Mouse (Mus musculus): ENCODE measurements around the gene Tfip11. TPM values are rescaled to one million over a fixed set of nuclear protein-coding genes. Genes with fewer than 3 reads are reported as not detected.

Gene Tfip11
- total and polyA plus RNA-seq, 3 experiments, result 8.8 to 28.6 (median 23.8) TPM

- dilution Hi-C loops (cut with MboI; ENCODE audit: extremely low pct_ligation_motif_present, extremely low pct_unique_long_range_greater_than_20kb, low sequenced_read_pairs), result no loop called here
- no peak overlapping the region for H3K9ac ChIP-seq (ENCODE audit: insufficient read depth, low read depth)
- H3K27me3 ChIP-seq (replicated peaks), result peaks cover 26% of the 10 kb centered on the region
- peaks cover 0 to 1% of the 10 kb centered on the region in 2 experiments for H3K36me3 ChIP-seq (replicated peaks in 1 of 2; ENCODE audit: control insufficient read depth in 1 of 2, insufficient read depth in 1 of 2, low read length in 1 of 2)
- H3K79me2 ChIP-seq (replicated peaks; ENCODE audit: control insufficient read depth, extremely low read depth, insufficient read depth, poor library complexity, severe bottlenecking), result 0 out of 2 replicates have a peak, but pooled peaks cover 1% of the 10 kb centered on the region
- DNase-seq (ENCODE audit: extremely low read depth), result no peak
- H3K27ac ChIP-seq (ENCODE audit: insufficient read depth, low read depth), result no peak overlapping the region
- in situ Hi-C loops (cut with MboI; ENCODE audit: low pct_ligation_motif_present, low pct_unique_long_range_greater_than_20kb, low sequenced_read_pairs), result loop anchor here (10.0 kb wide), 1 partner anchor 47 kb away; the partner anchor contains the start of gene Tpst2
- peaks cover 4% of the 10 kb centered on the region for H3K9me3 ChIP-seq (replicated peaks; ENCODE audit: low read length)
- H3K4me3 ChIP-seq (replicated peaks in 1 of 3; ENCODE audit: low read depth in 2 of 3, low read length in 2 of 3, poor library complexity in 1 of 3), result no peak overlapping the region
- no peak overlapping the region for H3K4me2 ChIP-seq (ENCODE audit: insufficient read depth, low read depth, poor library complexity, severe bottlenecking)
- TF ChIP-seq MXI1 (IDR thresholded peaks at IDR 0.05; ENCODE audit: low read depth, low read length) (no peak), GABPA (IDR thresholded peaks at IDR 0.05; ENCODE audit: insufficient replicate concordance, low read depth, low read length) (no peak), MAZ (IDR thresholded peaks at IDR 0.05; ENCODE audit: low read depth, low read length) (no peak), RCOR1 (conservative IDR thresholded peaks at IDR 0.05; ENCODE audit: low read depth, low read length) (no peak), UBTF (IDR thresholded peaks at IDR 0.05; ENCODE audit: low read depth, low read length) (no peak), NELFE (IDR thresholded peaks at IDR 0.05; ENCODE audit: low read depth, low read length) (no peak), MEF2A (IDR thresholded peaks at IDR 0.05; ENCODE audit: borderline replicate concordance, low read depth, low read length) (no peak), POLR2A (IDR thresholded peaks at IDR 0.05; ENCODE audit: low read depth, low read length) (no peak), MAX (IDR thresholded peaks at IDR 0.05; ENCODE audit: low read length) (no peak), E2F4 (IDR thresholded peaks at IDR 0.05; ENCODE audit: insufficient replicate concordance, low read depth, low read length) (no peak), RAD21 (IDR thresholded peaks at IDR 0.05; ENCODE audit: low read depth, low read length) (no peak), ZMIZ1 (IDR thresholded peaks at IDR 0.05; ENCODE audit: low read depth, low read length) (no peak)
- peaks cover 3 to 17% of the 10 kb centered on the region in 2 experiments; a peak in 2 of 4 replicates for H3K4me1 ChIP-seq (ENCODE audit: control insufficient read depth in 1 of 2, insufficient read depth in 2 of 2)
Observed at GRCm38 (mm10) chr5:112321376-112321775, 4.8 kb upstream of the Tfip11 start.

- H3K79me2 ChIP-seq (replicated peaks; ENCODE audit: control insufficient read depth, extremely low read depth, insufficient read depth, poor library complexity, severe bottlenecking), result peaks cover 17% of the 10 kb centered on the region
- peaks cover 4% of the 10 kb centered on the region for H3K9me3 ChIP-seq (replicated peaks; ENCODE audit: low read length)
- no peak overlapping the region for H3K9ac ChIP-seq (ENCODE audit: insufficient read depth, low read depth)
- dilution Hi-C loops (cut with MboI; ENCODE audit: extremely low pct_ligation_motif_present, extremely low pct_unique_long_range_greater_than_20kb, low sequenced_read_pairs) (no loop called here), in situ Hi-C loops (cut with MboI; ENCODE audit: low pct_ligation_motif_present, low pct_unique_long_range_greater_than_20kb, low sequenced_read_pairs) (loop anchor here (10.0 kb wide), 1 partner anchor 48 kb away; the partner anchor contains the start of gene Tpst2)
- H3K4me2 ChIP-seq (ENCODE audit: insufficient read depth, low read depth, poor library complexity, severe bottlenecking), result no peak overlapping the region
- TF ChIP-seq MAZ (IDR thresholded peaks at IDR 0.05; ENCODE audit: low read depth, low read length) (no peak), E2F4 (IDR thresholded peaks at IDR 0.05; ENCODE audit: insufficient replicate concordance, low read depth, low read length) (no peak), ZKSCAN1 (IDR thresholded peaks at IDR 0.05; ENCODE audit: borderline replicate concordance, low read depth, low read length) (no peak), JUN (IDR thresholded peaks at IDR 0.05; ENCODE audit: insufficient read depth, low read depth, low read length) (no peak), ZMIZ1 (IDR thresholded peaks at IDR 0.05; ENCODE audit: low read depth, low read length) (no peak), IRF4 (IDR thresholded peaks at IDR 0.05; ENCODE audit: low read depth, low read length) (no peak), UBTF (IDR thresholded peaks at IDR 0.05; ENCODE audit: low read depth, low read length) (no peak), EP300 (IDR thresholded peaks at IDR 0.05; ENCODE audit: low read length) (no peak), NELFE (IDR thresholded peaks at IDR 0.05; ENCODE audit: low read depth, low read length) (no peak), KAT2A (IDR thresholded peaks at IDR 0.05; ENCODE audit: insufficient replicate concordance, low read length) (no peak), POLR2A (IDR thresholded peaks at IDR 0.05; ENCODE audit: low read depth, low read length) (no peak), CHD2 (IDR thresholded peaks at IDR 0.05; ENCODE audit: low read length) (no peak), POLR2AphosphoS2 (IDR thresholded peaks at IDR 0.05; ENCODE audit: low read depth, low read length) (no peak)
- no peak for DNase-seq (ENCODE audit: extremely low read depth)
- H3K4me3 ChIP-seq (replicated peaks in 1 of 3; ENCODE audit: low read depth in 2 of 3, low read length in 2 of 3, poor library complexity in 1 of 3), result no peak overlapping the region
- H3K4me1 ChIP-seq (ENCODE audit: control insufficient read depth in 1 of 2, insufficient read depth in 2 of 2), result peaks cover 3 to 27% of the 10 kb centered on the region in 2 experiments; a peak in 3 of 4 replicates
- peaks cover 8 to 9% of the 10 kb centered on the region in 2 experiments for H3K36me3 ChIP-seq (replicated peaks in 1 of 2; ENCODE audit: control insufficient read depth in 1 of 2, insufficient read depth in 1 of 2, low read length in 1 of 2)
- H3K27me3 ChIP-seq (replicated peaks), result peaks cover 26% of the 10 kb centered on the region
- no peak overlapping the region for H3K27ac ChIP-seq (ENCODE audit: insufficient read depth, low read depth)
Observed at GRCm38 (mm10) chr5:112323246-112323645, 2.9 kb upstream of the Tfip11 start.

Data from CH12.LX (cell line).